Mouse (Mus musculus): Measurements from ENCODE around the gene Ado.

DNA sequence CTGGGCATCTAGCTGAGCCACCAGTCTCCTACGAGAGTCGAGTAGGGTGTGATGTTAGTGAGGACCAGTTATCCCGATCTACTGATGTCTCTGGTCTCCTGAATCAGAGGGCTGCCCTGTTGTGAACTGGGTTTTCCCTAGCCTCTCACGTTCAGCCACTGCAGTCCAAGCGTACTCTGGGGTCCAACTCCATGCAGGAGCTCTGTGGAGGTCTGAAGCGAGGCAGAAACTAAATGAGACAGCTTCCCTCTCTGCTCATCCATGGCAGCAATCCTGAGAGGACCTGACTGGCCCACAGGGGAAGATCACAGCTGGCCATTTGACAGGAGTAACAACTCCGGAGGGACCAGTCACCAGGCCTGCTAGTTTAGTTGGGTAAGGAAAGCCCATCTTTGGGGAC, 24.1 kb downstream of the Ado start:
- TF ChIP-seq CTCF (IDR thresholded peaks at IDR 0.05; ENCODE audit: borderline replicate concordance, extremely low read depth, insufficient read depth, insufficient read length), result no peak
- TF ChIP-seq POLR2A (IDR thresholded peaks at IDR 0.05; ENCODE audit: borderline replicate concordance, extremely low read depth, insufficient read depth, insufficient read length, poor library complexity, severe bottlenecking), result no peak

All from brain, embryonic 14.5 days (tissue).